Mouse (Mus musculus): ENCODE data around the gene Spo11. TPM values are rescaled to one million over a fixed set of nuclear protein-coding genes. Genes with fewer than 3 reads are reported as not detected.

The Spo11 gene
- polyA plus RNA-seq, 2 experiments, result 0.03 TPM; not detected in 1

DNA sequence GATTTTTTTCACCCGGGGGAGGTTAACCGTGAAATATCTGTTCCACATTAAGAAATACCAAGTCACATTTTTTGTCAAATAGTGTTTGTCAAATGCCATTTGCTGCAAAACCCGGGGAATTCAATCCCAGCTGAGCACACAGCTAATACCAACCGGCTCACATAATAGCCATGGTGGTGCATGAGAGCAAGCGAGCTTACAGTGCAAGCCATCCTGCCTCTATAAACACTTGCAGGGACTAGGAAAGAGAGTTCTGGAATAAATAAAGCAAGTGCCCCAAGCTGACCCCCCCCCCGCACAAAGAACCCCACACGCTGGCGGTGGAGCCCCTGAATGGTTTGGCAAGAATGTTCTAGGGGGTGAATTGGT, 43.1 kb upstream of the Spo11 start:
- no peak overlapping the region for H3K27ac ChIP-seq
- TF ChIP-seq CTCF (IDR thresholded peaks at IDR 0.05; ENCODE audit: low read depth), result no peak
- no peak for TF ChIP-seq EP300 (IDR thresholded peaks at IDR 0.05; ENCODE audit: low read depth)
- H3K4me2 ChIP-seq (ENCODE audit: low read depth), result no peak overlapping the region
- 12% methylated on average over 8 of the region's 8 CpGs for WGBS (ENCODE audit: insufficient replicate concordance)
- ATAC-seq (ENCODE audit: insufficient read depth) (no peak), DNase-seq (ENCODE audit: low read depth in 3 of 3, low spot score in 3 of 3) (no peak)
- no peaks in the 10 kb centered on the region for H3K36me3 ChIP-seq (replicated peaks; ENCODE audit: control insufficient read depth, insufficient read depth, low read depth)
- H3K9me3 ChIP-seq (ENCODE audit: control insufficient read depth, low read length), result no peaks in the 10 kb centered on the region
- no peak overlapping the region for H3K4me3 ChIP-seq (ENCODE audit: insufficient read depth in 1 of 2, low read depth in 2 of 2, low read length in 2 of 2)
- peaks cover 0 to 4% of the 10 kb centered on the region in 2 experiments; a peak in 2 of 4 replicates for H3K4me1 ChIP-seq (replicated peaks; ENCODE audit: control insufficient read depth in 2 of 2, insufficient read depth in 2 of 2, low read length in 1 of 2)
- peaks cover 55% of the 10 kb centered on the region for H3K27me3 ChIP-seq (ENCODE audit: control insufficient read depth, insufficient read depth, low read length)
- H3K9ac ChIP-seq (replicated peaks), result no peak overlapping the region

DNA sequence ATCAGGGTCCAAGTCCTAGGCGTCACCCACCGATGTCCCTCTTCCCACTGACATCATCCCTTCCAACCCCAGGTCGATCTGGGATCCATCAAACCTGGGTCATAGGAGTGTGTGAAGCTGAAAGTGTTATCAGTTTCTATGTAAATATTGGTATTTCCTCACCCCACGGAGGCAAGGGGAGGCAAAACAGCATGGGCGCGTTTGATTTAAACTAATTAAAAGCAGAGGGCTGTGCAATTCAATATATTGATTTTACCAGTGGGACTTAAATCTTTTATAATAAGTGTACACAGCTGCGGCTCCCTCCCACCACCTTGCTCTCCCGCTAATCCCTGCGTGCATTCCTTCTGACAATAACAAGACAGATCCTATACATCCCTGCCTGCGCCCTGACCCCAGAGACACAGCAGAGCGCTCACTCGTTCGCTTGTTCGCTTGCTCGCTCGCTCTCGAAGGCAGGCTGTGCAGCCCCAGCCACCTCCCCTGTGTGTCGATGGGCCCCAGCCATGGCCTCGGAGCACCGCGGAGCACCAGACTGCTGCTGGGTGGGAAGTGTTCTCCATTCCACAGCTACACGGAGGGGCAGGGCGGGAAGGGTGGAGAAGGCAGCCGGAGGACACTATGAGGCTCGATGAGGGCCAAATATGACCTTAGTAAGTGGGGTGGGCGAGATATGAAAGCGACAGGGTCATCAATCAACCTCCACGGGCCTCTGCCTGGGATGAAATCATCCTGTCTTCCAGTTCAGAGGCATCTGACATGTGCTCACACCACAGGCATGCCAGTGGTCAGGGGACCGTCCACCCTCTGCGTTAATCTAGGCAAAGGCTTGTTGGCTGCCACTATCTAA, 42.4 kb upstream of the Spo11 start:
- no peak overlapping the region; the same call in 1 of the 2 replicates for H3K4me2 ChIP-seq (ENCODE audit: low read depth)
- WGBS (ENCODE audit: insufficient replicate concordance), result 17% methylated on average over 30 of the region's 30 CpGs
- H3K9ac ChIP-seq (replicated peaks), result no peak overlapping the region
- DNase-seq (ENCODE audit: low read depth in 3 of 3, low spot score in 3 of 3) (no peak), ATAC-seq (ENCODE audit: insufficient read depth) (no peak)
- peaks cover 0 to 4% of the 10 kb centered on the region in 2 experiments; a peak in 2 of 4 replicates for H3K4me1 ChIP-seq (replicated peaks; ENCODE audit: control insufficient read depth in 2 of 2, insufficient read depth in 2 of 2, low read length in 1 of 2)
- no peak for TF ChIP-seq EP300 (IDR thresholded peaks at IDR 0.05; ENCODE audit: low read depth)
- TF ChIP-seq CTCF (IDR thresholded peaks at IDR 0.05; ENCODE audit: low read depth), result no peak
- H3K4me3 ChIP-seq (ENCODE audit: insufficient read depth in 1 of 2, low read depth in 2 of 2, low read length in 2 of 2), result no peak overlapping the region
- H3K27me3 ChIP-seq (ENCODE audit: control insufficient read depth, insufficient read depth, low read length), result peaks cover 63% of the 10 kb centered on the region
- H3K36me3 ChIP-seq (replicated peaks; ENCODE audit: control insufficient read depth, insufficient read depth, low read depth), result no peaks in the 10 kb centered on the region
- H3K27ac ChIP-seq, result no peak overlapping the region
- H3K9me3 ChIP-seq (ENCODE audit: control insufficient read depth, low read length), result no peaks in the 10 kb centered on the region

DNA sequence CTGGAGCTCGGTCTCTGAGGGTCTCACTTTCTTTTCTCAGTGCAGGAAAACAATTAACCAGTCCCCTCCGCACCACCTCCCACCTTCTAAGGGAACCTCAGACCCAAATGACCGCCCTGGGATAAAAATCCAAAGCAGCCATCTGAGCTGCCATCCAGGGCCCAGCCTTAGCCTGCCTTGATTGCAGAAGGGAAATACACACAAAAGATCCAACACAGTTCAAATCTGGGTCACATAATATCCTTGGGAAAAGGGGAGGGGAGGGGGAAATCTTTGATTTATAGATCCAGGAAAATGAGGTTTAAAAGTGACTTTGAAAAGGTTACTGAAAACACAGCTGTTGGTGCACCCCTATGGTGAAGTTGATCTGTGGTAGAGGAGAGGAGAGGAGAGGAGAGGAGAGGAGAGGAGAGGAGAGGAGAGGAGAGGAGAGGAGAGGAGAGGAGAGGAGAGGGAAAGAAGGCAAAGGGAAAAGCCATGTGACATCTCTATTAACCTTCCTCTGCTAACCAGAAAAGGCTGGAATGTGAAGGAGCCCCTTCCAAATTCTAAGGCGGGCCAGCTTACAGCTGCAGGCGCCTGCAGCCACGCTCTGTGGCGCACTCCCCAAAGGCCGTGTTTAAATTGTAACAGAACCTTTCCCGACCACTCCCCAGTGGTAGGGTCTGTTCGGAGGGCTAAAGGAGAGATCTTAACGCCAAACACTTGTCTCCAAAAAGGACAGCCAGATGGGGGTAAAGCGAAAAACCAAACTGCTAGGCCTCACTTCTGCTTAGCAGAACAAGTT, 41.5 kb upstream of the Spo11 start:
- 33% methylated on average over 12 of the region's 12 CpGs for WGBS (ENCODE audit: insufficient replicate concordance)

DNA sequence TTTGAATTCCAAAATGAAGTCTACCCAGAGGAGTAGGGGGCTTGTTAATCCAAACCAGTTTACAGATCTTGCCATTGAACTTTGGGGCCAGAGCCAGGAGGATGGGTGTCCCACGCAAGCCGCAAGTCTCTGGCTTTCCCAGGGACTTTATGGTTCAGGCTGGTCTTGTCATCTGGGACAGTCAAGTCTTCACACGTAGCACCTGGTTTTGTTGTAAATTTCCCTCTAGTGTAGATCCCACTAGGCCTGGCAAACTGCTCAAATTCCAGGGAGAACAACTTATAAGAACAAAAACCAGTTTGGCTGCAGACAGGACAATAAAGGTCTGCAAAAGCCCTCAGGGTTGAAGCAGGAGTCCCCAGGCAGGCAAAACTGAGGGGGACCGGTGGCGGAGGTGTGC, 40.7 kb upstream of the Spo11 start:
- 39% methylated on average over 5 of the region's 5 CpGs for WGBS (ENCODE audit: insufficient replicate concordance)
- no peak overlapping the region for H3K4me3 ChIP-seq (ENCODE audit: insufficient read depth in 1 of 2, low read depth in 2 of 2, low read length in 2 of 2)
- H3K27me3 ChIP-seq (ENCODE audit: control insufficient read depth, insufficient read depth, low read length), result peaks cover 77% of the 10 kb centered on the region
- TF ChIP-seq CTCF (IDR thresholded peaks at IDR 0.05; ENCODE audit: low read depth) (no peak), EP300 (IDR thresholded peaks at IDR 0.05; ENCODE audit: low read depth) (no peak)
- no peak overlapping the region for H3K4me2 ChIP-seq (ENCODE audit: low read depth)
- peaks cover 0 to 4% of the 10 kb centered on the region in 2 experiments; a peak in 2 of 4 replicates for H3K4me1 ChIP-seq (replicated peaks; ENCODE audit: control insufficient read depth in 2 of 2, insufficient read depth in 2 of 2, low read length in 1 of 2)
- ATAC-seq (ENCODE audit: insufficient read depth) (no peak), DNase-seq (ENCODE audit: low read depth in 3 of 3, low spot score in 3 of 3) (no peak)
- no peaks in the 10 kb centered on the region for H3K9me3 ChIP-seq (ENCODE audit: control insufficient read depth, low read length)
- no peak overlapping the region for H3K27ac ChIP-seq
- H3K36me3 ChIP-seq (replicated peaks; ENCODE audit: control insufficient read depth, insufficient read depth, low read depth), result no peaks in the 10 kb centered on the region
- H3K9ac ChIP-seq (replicated peaks), result no peak overlapping the region

More for the DNA sequence above, 41.5 kb upstream of the Spo11 start:
- Histone ChIP-seq H3K36me3 (replicated peaks; ENCODE audit: control insufficient read depth, insufficient read depth, low read depth) (no peaks in the 10 kb centered on the region), H3K9me3 (ENCODE audit: control insufficient read depth, low read length) (no peaks in the 10 kb centered on the region), H3K4me1 (replicated peaks; ENCODE audit: control insufficient read depth in 2 of 2, insufficient read depth in 2 of 2, low read length in 1 of 2) (peaks cover 0 to 4% of the 10 kb centered on the region in 2 experiments; a peak in 2 of 4 replicates), H3K4me2 (ENCODE audit: low read depth) (no peak overlapping the region), H3K27ac (no peak overlapping the region), H3K4me3 (ENCODE audit: insufficient read depth in 1 of 2, low read depth in 2 of 2, low read length in 2 of 2) (no peak overlapping the region), H3K27me3 (ENCODE audit: control insufficient read depth, insufficient read depth, low read length) (peaks cover 71% of the 10 kb centered on the region), H3K9ac (replicated peaks) (no peak overlapping the region)
- no peak for DNase-seq (ENCODE audit: low read depth in 3 of 3, low spot score in 3 of 3)
- TF ChIP-seq CTCF (IDR thresholded peaks at IDR 0.05; ENCODE audit: low read depth) (no peak), EP300 (IDR thresholded peaks at IDR 0.05; ENCODE audit: low read depth) (no peak)
- no peak for ATAC-seq (ENCODE audit: insufficient read depth)
